Comparison of ENCODE assay signal across 8 mouse cellular contexts in genomic region chr2:151973595-151974562, GRCm38 (mm10). TPM values are rescaled to one million over a fixed set of nuclear protein-coding genes. Genes with fewer than 3 reads are reported as not detected.
DNase-seq lines count a peak whose midpoint lies in the region; ATAC-seq lines count a peak whose summit lies in the region.

No protein-coding gene starts in this region.

- peak overlapping the region; percentile 60 for H3K4me2 ChIP-seq in midbrain, embryonic 11.5 days

- H3K9ac ChIP-seq in midbrain, embryonic 11.5 days (ENCODE audit: low read length), result peak overlapping the region; percentile 65

- H3K9me3 ChIP-seq in midbrain, embryonic 11.5 days (ENCODE audit: control insufficient read depth, low read length), result no peaks in the 10 kb centered on the region

- H3K36me3 ChIP-seq in midbrain, embryonic 11.5 days (ENCODE audit: control insufficient read depth, insufficient read depth, low read length), result peaks cover 6% of the 10 kb centered on the region

- DNase-seq in cerebellum, adult 9-10 months, result peak; percentile 59
- DNase-seq in cerebellum, adult 8-10 months, result no peak
- peak; percentile 56 to 58 for DNase-seq in adrenal gland, postnatal 36 days
- DNase-seq in kidney, postnatal 4 days, result peak; percentile 70 to 82
- peak; percentile 88 for DNase-seq in midbrain, embryonic 11.5 days (ENCODE audit: low spot score, missing footprints)
- DNase-seq in urinary bladder, postnatal 14 days (ENCODE audit: low spot score), result peak; percentile 86
- DNase-seq in layer of hippocampus, adult 8-10 months (ENCODE audit: low spot score in 2 of 2), result no peak

- peak overlapping the region; percentile 93 for H3K27ac ChIP-seq in midbrain, embryonic 11.5 days (ENCODE audit: low read depth, low read length)

- peak overlapping the region; percentile 36 for H3K4me3 ChIP-seq in midbrain, embryonic 11.5 days (ENCODE audit: low read depth, low read length)

- WGBS in midbrain, embryonic 11.5 days, result 2% methylated on average over 36 of the region's 36 CpGs

- no peaks in the 10 kb centered on the region for H3K27me3 ChIP-seq in midbrain, embryonic 11.5 days (ENCODE audit: control insufficient read depth, insufficient read depth, low read length)

- ATAC-seq in granulocyte monocyte progenitor cell, adult 5-6 weeks (replicated peaks; ENCODE audit: poor library complexity, severe bottlenecking), result peak; percentile 47
- peak; percentile 28 for ATAC-seq in midbrain, embryonic 11.5 days (ENCODE audit: low FRiP score)

- peaks cover 73% of the 10 kb centered on the region for H3K4me1 ChIP-seq in midbrain, embryonic 11.5 days (ENCODE audit: control insufficient read depth, insufficient read depth, low read length)

RNA-seq across cellular contexts. Expression of gene Fam110a, which starts 6.1 kb away (rescaled TPM):
- total RNA-seq in adrenal gland, postnatal 36 days (2021), result 1 to 10 TPM; 8.5 to 9.6 TPM
- 14.9 and 17.6 TPM in 2 replicates for total RNA-seq in granulocyte monocyte progenitor cell, adult 5-6 weeks (2014; fragmentation: Nextera tagmentation)
- total RNA-seq in granulocyte monocyte progenitor cell, adult 5-6 weeks (2017), result 3.8 and 8.8 TPM in 2 replicates
- 85.9 and 96.4 TPM in 2 replicates for polyA plus RNA-seq in midbrain, embryonic 11.5 days (2014; fragmentation: Nextera tagmentation; extraction: Ambion mirVana)
- 1 to 10 TPM; 5.9 to 8.0 (median 7.2) TPM for total RNA-seq in layer of hippocampus, adult 8-10 months (2022)

RNA-seq across cellular contexts. Expression of gene Slc52a3, which starts 22.4 kb away (rescaled TPM):
- total RNA-seq in adrenal gland, postnatal 36 days (2021), result 1 to 10 TPM; 2.1 to 3.6 TPM
- not detected in 2 replicates for total RNA-seq in granulocyte monocyte progenitor cell, adult 5-6 weeks (2014; fragmentation: Nextera tagmentation)
- not detected in 2 replicates for total RNA-seq in granulocyte monocyte progenitor cell, adult 5-6 weeks (2017)
- 0.64 and 0.88 TPM in 2 replicates for polyA plus RNA-seq in midbrain, embryonic 11.5 days (2014; fragmentation: Nextera tagmentation; extraction: Ambion mirVana)
- 1 to 10 TPM; 2.1 to 3.9 (median 2.1) TPM for total RNA-seq in layer of hippocampus, adult 8-10 months (2022)

Comparison
In these comparisons a context has a peak if more than half of its experiments do, and no peak if none do; other contexts are left out.
1. DNase-seq: peak in cerebellum, adult 9-10 months (single experiment), adrenal gland, postnatal 36 days (2 of 2), kidney, postnatal 4 days (2 of 2), midbrain, embryonic 11.5 days (single experiment) and urinary bladder, postnatal 14 days (single experiment); none in cerebellum, adult 8-10 months (single experiment) and layer of hippocampus, adult 8-10 months (0 of 2).